Mouse (Mus musculus) forebrain, postnatal 0 days (tissue): ENCODE measurements around the gene Pak7. TPM values are rescaled to one million over a fixed set of nuclear protein-coding genes. Genes with fewer than 3 reads are reported as not detected.
"Not testable (repeated sequence)": the region's sequence is repeated elsewhere in the genome, so short reads cannot be mapped to it uniquely, and the experiment has no call there.

Experiments used
- ATAC-seq: fragments of 200-750 bp; cut with Nextera tagmentation; 2 replicates; pipeline ENCODE4 v1.8.0; 2017; ENCODE audit warnings: mild to moderate bottlenecking, moderate library complexity
- DNase-seq: peaks from one replicate; pipeline ENCODE4 v3.0.0-alpha.2; 2015
- H3K27ac ChIP-seq: fragments of 300-500 bp; sonication (generic); 2 replicates; pipeline ENCODE4 v1.5.1; 2014; ENCODE audit warnings: low read depth, mild to moderate bottlenecking, antibody characterized with exemption, low read length, moderate library complexity, mixed read lengths
- H3K27me3 ChIP-seq: fragments of 300-500 bp; sonication (generic); 2 replicates; pipeline ENCODE4 v1.6.1; 2014; ENCODE audit warnings: mild to moderate bottlenecking, low read length, mixed read lengths; ENCODE audit not compliant: insufficient read depth
- H3K36me3 ChIP-seq: fragments of 300-500 bp; sonication (generic); 2 replicates; pipeline ENCODE4 v1.6.1; 2014; ENCODE audit warnings: mild to moderate bottlenecking, moderate library complexity; ENCODE audit not compliant: insufficient read depth
- H3K4me1 ChIP-seq: fragments of 300-500 bp; sonication (generic); 2 replicates; pipeline ENCODE4 v1.6.1; 2014; ENCODE audit warnings: antibody characterized with exemption; ENCODE audit not compliant: insufficient read depth
- H3K4me2 ChIP-seq: fragments of 300-500 bp; sonication (generic); 2 replicates; pipeline ENCODE4 v1.6.1; 2014; ENCODE audit warnings: low read depth, mild to moderate bottlenecking, moderate library complexity
- H3K4me3 ChIP-seq: fragments of 300-500 bp; sonication (generic); 2 replicates; pipeline ENCODE4 v1.5.1; 2014; ENCODE audit warnings: low read depth, low read length, mixed read lengths
- H3K9ac ChIP-seq: fragments of 300-500 bp; sonication (generic); 2 replicates; pipeline ENCODE4 v1.6.1; 2014; ENCODE audit warnings: mild to moderate bottlenecking
- H3K9me3 ChIP-seq: fragments of 300-500 bp; sonication (generic); 2 replicates; pipeline ENCODE4 v1.6.1; 2016; ENCODE audit warnings: low read length
- CTCF ChIP-seq: sonication (generic); IDR thresholded peaks from 2 replicates; pipeline ENCODE4 v1.5.1; 2016; ENCODE audit warnings: antibody characterized with exemption, control low read depth, low read depth
- WGBS: fragments of 180-500 bp; shearing (Covaris S2); extraction: QIAGEN DNeasy Blood & Tissue Kit; methylation state at CpG from one replicate; pipeline ENCODE4 v1.1.7; 2014; 5-methylcytosine and 5-hydroxymethylcytosine counted together
- polyA plus RNA-seq: library from polyadenylated mRNA; unstranded; fragments of >200 nt; fragmentation: Nextera tagmentation; extraction: Ambion mirVana; gene quantifications from 2 replicates; pipeline ENCODE4 v1.2.1, GENCODE M21; 2015
- total RNA-seq: library from RNA; depleted of rRNA; stranded (reverse); fragments of >200 nt; gene quantifications from 2 replicates; pipeline ENCODE4 v1.2.3, GENCODE M21; 2014

Gene Pak7
- total and polyA plus RNA-seq, 2 experiments from 2014 or later, result 29.3 to 42.5 TPM

GRCm38 (mm10) chr2:136308743-136309142 is 79.0 kb downstream of the Pak7 start:
- Histone ChIP-seq H3K27me3 (no peaks in the 10 kb centered on the region), H3K9me3 (no peaks in the 10 kb centered on the region), H3K27ac (no peak overlapping the region), H3K9ac (no peak overlapping the region), H3K4me1 (no peaks in the 10 kb centered on the region), H3K4me2 (no peak overlapping the region), H3K36me3 (no peaks in the 10 kb centered on the region), H3K4me3 (no peak overlapping the region)
- 75% methylated on average over 4 of the region's 4 CpGs for WGBS
- peak; percentile 65 for ATAC-seq
- no peak for TF ChIP-seq CTCF
- DNase-seq, result no peak

GRCm38 (mm10) chr2:136302201-136302600 is 85.6 kb downstream of the Pak7 start:
- Histone ChIP-seq H3K36me3 (no peaks in the 10 kb centered on the region), H3K9me3 (no peaks in the 10 kb centered on the region), H3K27ac (no peak overlapping the region), H3K4me1 (peaks cover 5% of the 10 kb centered on the region; the same call in 1 of the 2 replicates), H3K4me3 (no peak overlapping the region), H3K27me3 (no peaks in the 10 kb centered on the region), H3K9ac (no peak overlapping the region), H3K4me2 (no peak overlapping the region)
- 74% methylated on average over 2 of the region's 2 CpGs for WGBS
- no peak for DNase-seq
- no peak for TF ChIP-seq CTCF
- no peak for ATAC-seq

GRCm38 (mm10) chr2:136301406-136301805 is 86.4 kb downstream of the Pak7 start:
- Histone ChIP-seq H3K27me3 (no peaks in the 10 kb centered on the region), H3K9ac (no peak overlapping the region), H3K27ac (no peak overlapping the region), H3K36me3 (no peaks in the 10 kb centered on the region), H3K4me1 (peaks cover 5% of the 10 kb centered on the region; the same call in 1 of the 2 replicates), H3K4me2 (no peak overlapping the region), H3K9me3 (no peaks in the 10 kb centered on the region), H3K4me3 (no peak overlapping the region)
- peak; percentile 81 for ATAC-seq
- peak; percentile 54 for DNase-seq
- TF ChIP-seq CTCF, result no peak

GRCm38 (mm10) chr2:136297371-136297770 is 90.4 kb downstream of the Pak7 start:
- no peak overlapping the region for H3K4me3 ChIP-seq
- TF ChIP-seq CTCF, result no peak
- H3K9me3 ChIP-seq, result no peaks in the 10 kb centered on the region
- ATAC-seq (no peak), DNase-seq (no peak)
- H3K9ac ChIP-seq, result no peak overlapping the region
- H3K4me1 ChIP-seq, result peaks cover 5% of the 10 kb centered on the region; the same call in 1 of the 2 replicates
- 29% methylated on average over 1 of the region's 1 CpGs for WGBS
- no peak overlapping the region for H3K4me2 ChIP-seq
- no peaks in the 10 kb centered on the region for H3K27me3 ChIP-seq
- H3K36me3 ChIP-seq, result no peaks in the 10 kb centered on the region
- H3K27ac ChIP-seq, result no peak overlapping the region

- DNase-seq (no peak), ATAC-seq (no peak)
- Histone ChIP-seq H3K4me2 (no peak overlapping the region), H3K27me3 (no peaks in the 10 kb centered on the region), H3K9ac (no peak overlapping the region), H3K36me3 (no peaks in the 10 kb centered on the region), H3K27ac (no peak overlapping the region), H3K9me3 (no peaks in the 10 kb centered on the region), H3K4me1 (no peaks in the 10 kb centered on the region), H3K4me3 (no peak overlapping the region)
- 88% methylated on average over 1 of the region's 1 CpGs for WGBS
- TF ChIP-seq CTCF, result no peak
Observed at GRCm38 (mm10) chr2:136282043-136282442, 105.7 kb downstream of the Pak7 start.

GRCm38 (mm10) chr2:136241960-136242359 is 145.8 kb downstream of the Pak7 start:
- not testable (repeated sequence) for H3K27ac ChIP-seq, H3K27me3 ChIP-seq, DNase-seq, H3K9ac ChIP-seq, H3K36me3 ChIP-seq, H3K4me2 ChIP-seq, H3K9me3 ChIP-seq, H3K4me1 ChIP-seq, H3K4me3 ChIP-seq
- ATAC-seq, result 0 out of 2 replicates have a peak, but pooled peaks have one; percentile 50
- WGBS, result 65% methylated on average over 4 of the region's 4 CpGs

GRCm38 (mm10) chr2:136231228-136231627 is 156.5 kb downstream of the Pak7 start:
- no peak overlapping the region for H3K4me3 ChIP-seq
- ATAC-seq (no peak), DNase-seq (no peak)
- no peak overlapping the region for H3K27ac ChIP-seq
- H3K9ac ChIP-seq, result no peak overlapping the region
- no peak overlapping the region for H3K4me2 ChIP-seq
- no peak for TF ChIP-seq CTCF
- no peaks in the 10 kb centered on the region for H3K9me3 ChIP-seq
- no peaks in the 10 kb centered on the region for H3K4me1 ChIP-seq
- no peaks in the 10 kb centered on the region for H3K27me3 ChIP-seq
- no peaks in the 10 kb centered on the region for H3K36me3 ChIP-seq
- WGBS, result 91% methylated on average over 8 of the region's 8 CpGs

- H3K9ac ChIP-seq, result no peak overlapping the region
- H3K4me3 ChIP-seq, result no peak overlapping the region
- H3K27ac ChIP-seq, result no peak overlapping the region
- TF ChIP-seq CTCF, result no peak
- no peaks in the 10 kb centered on the region for H3K4me1 ChIP-seq
- ATAC-seq (no peak), DNase-seq (no peak)
- H3K36me3 ChIP-seq, result no peaks in the 10 kb centered on the region
- H3K9me3 ChIP-seq, result no peaks in the 10 kb centered on the region
- WGBS, result 82% methylated on average over 4 of the region's 4 CpGs
- no peaks in the 10 kb centered on the region for H3K27me3 ChIP-seq
- no peak overlapping the region for H3K4me2 ChIP-seq
Observed at GRCm38 (mm10) chr2:136204034-136204433, 183.7 kb downstream of the Pak7 start.
